Mouse (Mus musculus) liver, embryonic 15.5 days (tissue): ENCODE measurements around the gene Slc20a1. TPM values are rescaled to one million over a fixed set of nuclear protein-coding genes. Genes with fewer than 3 reads are reported as not detected.

ENCODE experiments used
- ATAC-seq: fragments of 200-750 bp; cut with Nextera tagmentation; 2 replicates; pipeline ENCODE4 v1.8.0; 2017; ENCODE audit warnings: moderate number of reproducible peaks, mild to moderate bottlenecking, moderate library complexity; ENCODE audit not compliant: insufficient read depth
- H3K27ac ChIP-seq: fragments of 300-500 bp; sonication (generic); replicated peaks from 2 replicates; pipeline ENCODE4 v1.5.1; 2015; ENCODE audit warnings: mild to moderate bottlenecking, inconsistent platforms
- H3K27me3 ChIP-seq: fragments of 300-500 bp; sonication (generic); 2 replicates; pipeline ENCODE4 v1.6.1; 2015; ENCODE audit warnings: mild to moderate bottlenecking, inconsistent platforms
- H3K36me3 ChIP-seq: fragments of 300-500 bp; sonication (generic); replicated peaks from 2 replicates; pipeline ENCODE4 v1.6.1; 2015; ENCODE audit warnings: moderate library complexity, mild to moderate bottlenecking, inconsistent platforms
- H3K4me1 ChIP-seq: fragments of 300-500 bp; sonication (generic); replicated peaks from 2 replicates; pipeline ENCODE4 v1.6.1; 2015; ENCODE audit warnings: inconsistent platforms
- H3K4me2 ChIP-seq: fragments of 300-500 bp; sonication (generic); 2 replicates; pipeline ENCODE4 v1.6.1; 2015; ENCODE audit warnings: moderate library complexity, mild to moderate bottlenecking, inconsistent platforms
- H3K4me3 ChIP-seq: fragments of 300-500 bp; sonication (generic); replicated peaks from 2 replicates; pipeline ENCODE4 v1.5.1; 2015; ENCODE audit warnings: mild to moderate bottlenecking, inconsistent platforms
- H3K9ac ChIP-seq: fragments of 300-500 bp; sonication (generic); 2 replicates; pipeline ENCODE4 v1.6.1; 2015; ENCODE audit warnings: moderate library complexity, mild to moderate bottlenecking, inconsistent platforms
- H3K9me3 ChIP-seq: fragments of 300-500 bp; sonication (generic); replicated peaks from 2 replicates; pipeline ENCODE4 v1.6.1; 2016; ENCODE audit warnings: inconsistent platforms
- WGBS: fragments of 180-500 bp; shearing (Covaris S2); methylation state at CpG from one replicate; pipeline ENCODE4 v1.1.7; 2015; ENCODE audit warnings: mixed read lengths; ENCODE audit not compliant: insufficient replicate concordance; 5-methylcytosine and 5-hydroxymethylcytosine counted together
- polyA plus RNA-seq: library from polyadenylated mRNA; unstranded; fragments of >200 nt; fragmentation: Nextera tagmentation; extraction: Ambion mirVana; gene quantifications from 2 replicates; pipeline ENCODE4 v1.2.1, GENCODE M21; 2015

Slc20a1 gene
- polyA plus RNA-seq, 1 experiment from 2014 or later = 42.8 TPM

GRCm38 (mm10) chr2:129176676-129177420 is 21.7 kb upstream of the Slc20a1 start:
- H3K9ac ChIP-seq = no peak overlapping the region
- no peak overlapping the region for H3K4me2 ChIP-seq
- no peak overlapping the region for H3K27ac ChIP-seq
- ATAC-seq = no peak
- WGBS = 62% methylated on average over 12 of the region's 12 CpGs
- H3K9me3 ChIP-seq = no peaks in the 10 kb centered on the region
- H3K4me3 ChIP-seq = no peak overlapping the region
- peaks cover 10% of the 10 kb centered on the region; the same call in 1 of the 2 replicates for H3K27me3 ChIP-seq
- peaks cover 3% of the 10 kb centered on the region for H3K4me1 ChIP-seq
- no peaks in the 10 kb centered on the region for H3K36me3 ChIP-seq

- Histone ChIP-seq H3K27ac (no peak overlapping the region), H3K9ac (no peak overlapping the region), H3K4me3 (no peak overlapping the region), H3K36me3 (no peaks in the 10 kb centered on the region), H3K4me2 (no peak overlapping the region), H3K27me3 (peaks cover 10% of the 10 kb centered on the region; the same call in 1 of the 2 replicates), H3K4me1 (peaks cover 10% of the 10 kb centered on the region), H3K9me3 (no peaks in the 10 kb centered on the region)
- ATAC-seq = no peak
- WGBS = 56% methylated on average over 3 of the region's 3 CpGs
These were observed 20.9 kb upstream of the Slc20a1 start for GRCm38 (mm10) chr2:129177661-129178060.

DNA sequence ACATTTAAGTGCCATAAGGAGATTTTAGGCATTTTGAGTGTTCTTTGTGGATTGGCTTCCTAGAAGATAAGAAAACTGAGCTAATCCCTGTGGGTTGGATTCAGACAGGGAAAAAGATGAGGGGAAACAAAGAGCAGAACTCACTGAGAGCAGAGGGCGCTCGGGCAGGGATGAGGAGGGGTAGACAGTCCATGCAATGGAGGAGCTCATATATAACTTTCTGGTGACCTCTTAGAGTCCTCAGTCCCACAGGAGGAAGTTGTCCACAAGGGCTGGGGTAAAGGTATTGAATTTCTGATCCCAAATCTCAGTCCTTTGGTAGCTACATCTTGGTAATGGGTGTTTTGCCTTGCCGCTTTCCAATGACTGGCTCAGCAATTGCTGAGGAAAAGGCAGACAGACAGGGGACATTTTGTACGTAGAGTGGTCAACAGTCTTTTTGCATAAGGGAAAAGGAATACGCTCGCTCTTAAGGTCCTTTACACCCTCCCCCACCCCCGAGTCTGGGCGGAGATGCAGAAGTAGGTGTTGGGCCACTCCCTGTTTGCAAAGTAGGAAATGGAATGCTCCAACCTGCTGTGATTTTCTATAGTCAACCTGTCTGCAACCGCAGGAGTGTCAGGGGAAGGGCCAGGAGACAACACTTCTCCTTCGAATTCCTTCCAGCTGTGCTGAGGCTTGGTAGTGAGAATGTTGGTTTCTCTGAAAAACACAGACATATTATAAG is 20.2 kb upstream of the Slc20a1 start:
- no peak overlapping the region for H3K4me2 ChIP-seq

GRCm38 (mm10) chr2:129179946-129180853 is 18.4 kb upstream of the Slc20a1 start:
- H3K9me3 ChIP-seq = no peaks in the 10 kb centered on the region
- no peak overlapping the region for H3K4me2 ChIP-seq
- ATAC-seq = no peak
- no peak overlapping the region for H3K4me3 ChIP-seq
- peaks cover 18% of the 10 kb centered on the region for H3K4me1 ChIP-seq
- no peaks in the 10 kb centered on the region for H3K27me3 ChIP-seq
- H3K27ac ChIP-seq = no peak overlapping the region
- H3K9ac ChIP-seq = no peak overlapping the region
- H3K36me3 ChIP-seq = no peaks in the 10 kb centered on the region
- WGBS = 25% methylated on average over 8 of the region's 8 CpGs

More for the DNA sequence above, 20.2 kb upstream of the Slc20a1 start:
- Histone ChIP-seq H3K27ac (no peak overlapping the region), H3K9me3 (no peaks in the 10 kb centered on the region), H3K4me1 (peaks cover 11% of the 10 kb centered on the region), H3K27me3 (peaks cover 9% of the 10 kb centered on the region; the same call in 1 of the 2 replicates), H3K36me3 (no peaks in the 10 kb centered on the region), H3K9ac (no peak overlapping the region), H3K4me3 (no peak overlapping the region)
- 48% methylated on average over 10 of the region's 10 CpGs for WGBS
- no peak for ATAC-seq

DNA sequence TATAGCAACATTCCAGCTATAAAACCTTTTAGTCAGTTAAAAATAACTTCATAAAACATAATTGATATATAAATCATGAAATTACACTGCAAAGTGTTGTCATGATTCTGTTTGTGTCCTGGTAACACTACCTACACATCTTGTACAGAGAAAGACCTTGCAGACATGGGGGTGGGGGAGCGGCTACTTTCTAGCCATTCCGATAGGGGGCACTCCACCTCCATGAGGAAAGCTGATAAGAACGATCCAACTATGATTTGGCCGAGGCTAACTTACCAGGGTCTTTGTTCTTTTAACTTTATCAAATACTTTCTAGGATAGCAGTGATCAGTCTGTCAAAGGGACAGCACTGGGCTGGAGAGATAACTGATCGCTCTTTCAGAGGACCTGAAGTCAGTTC is 17.1 kb upstream of the Slc20a1 start:
- H3K4me3 ChIP-seq = no peak overlapping the region
- WGBS = 58% methylated on average over 5 of the region's 5 CpGs
- H3K4me1 ChIP-seq = peaks cover 15% of the 10 kb centered on the region
- H3K9me3 ChIP-seq = no peaks in the 10 kb centered on the region
- no peaks in the 10 kb centered on the region for H3K27me3 ChIP-seq
- no peak overlapping the region for H3K9ac ChIP-seq
- H3K27ac ChIP-seq = no peak overlapping the region
- no peak for ATAC-seq
- H3K36me3 ChIP-seq = no peaks in the 10 kb centered on the region
- no peak overlapping the region for H3K4me2 ChIP-seq

- Histone ChIP-seq H3K9me3 (no peaks in the 10 kb centered on the region), H3K36me3 (no peaks in the 10 kb centered on the region), H3K9ac (no peak overlapping the region), H3K4me3 (no peak overlapping the region), H3K27me3 (no peaks in the 10 kb centered on the region), H3K4me2 (no peak overlapping the region), H3K27ac (no peak overlapping the region), H3K4me1 (peaks cover 15% of the 10 kb centered on the region)
- ATAC-seq = no peak
- WGBS = 90% methylated on average over 1 of the region's 1 CpGs
These were observed 16.2 kb upstream of the Slc20a1 start for GRCm38 (mm10) chr2:129182412-129182811.

DNA sequence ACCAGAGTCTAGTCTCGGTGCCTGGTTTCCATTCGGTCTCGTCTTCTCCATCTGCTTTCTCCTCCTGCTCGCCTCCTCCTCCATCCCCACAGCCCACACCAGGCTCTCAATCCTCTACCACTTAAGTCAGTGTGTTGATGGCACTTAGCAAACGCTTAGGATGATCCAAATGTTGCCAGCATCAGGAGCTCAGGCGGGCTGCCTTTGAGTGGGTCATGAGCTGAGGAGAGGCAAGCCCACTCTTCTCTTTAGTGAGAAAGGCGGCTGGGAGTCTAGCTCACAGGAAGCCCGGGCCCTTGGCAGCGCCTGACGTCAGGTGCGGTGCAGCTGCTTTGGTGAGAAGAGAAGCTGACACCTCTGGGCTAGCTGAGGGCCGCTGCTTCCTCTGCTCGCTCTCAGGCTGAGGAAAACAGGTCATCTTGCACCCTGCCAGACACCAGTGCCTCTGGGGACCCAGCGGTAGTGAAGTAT is 15.0 kb upstream of the Slc20a1 start:
- H3K4me3 ChIP-seq = no peak overlapping the region
- H3K27ac ChIP-seq = no peak overlapping the region
- H3K4me1 ChIP-seq = peaks cover 15% of the 10 kb centered on the region
- no peak overlapping the region for H3K4me2 ChIP-seq
- H3K9me3 ChIP-seq = no peaks in the 10 kb centered on the region
- no peak overlapping the region for H3K9ac ChIP-seq
- H3K27me3 ChIP-seq = no peaks in the 10 kb centered on the region
- no peaks in the 10 kb centered on the region for H3K36me3 ChIP-seq
- WGBS = 47% methylated on average over 14 of the region's 14 CpGs
- ATAC-seq = no peak

DNA sequence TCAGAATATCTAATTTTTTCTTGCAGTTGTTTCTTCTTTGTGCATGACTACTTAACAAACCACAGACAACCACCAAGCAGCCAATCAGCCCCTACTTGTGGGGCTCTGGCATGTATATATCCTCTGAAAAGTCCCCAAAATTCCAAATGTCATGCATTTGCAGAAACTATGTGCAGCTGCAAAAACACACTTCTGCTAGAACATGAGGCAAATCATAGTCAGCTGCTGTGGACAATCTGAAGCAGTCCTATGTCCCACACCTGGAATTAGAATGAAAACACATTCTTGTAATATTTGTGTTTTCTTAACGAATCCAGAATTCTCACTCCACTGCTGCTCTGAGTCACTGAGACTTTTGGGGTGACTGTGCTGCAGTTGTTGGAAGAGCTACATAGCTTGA is 13.7 kb upstream of the Slc20a1 start:
- Histone ChIP-seq H3K4me1 (peaks cover 15% of the 10 kb centered on the region), H3K9ac (no peak overlapping the region), H3K4me3 (no peak overlapping the region), H3K27ac (no peak overlapping the region), H3K4me2 (no peak overlapping the region), H3K27me3 (no peaks in the 10 kb centered on the region), H3K36me3 (no peaks in the 10 kb centered on the region), H3K9me3 (no peaks in the 10 kb centered on the region)
- WGBS = 68% methylated on average over 1 of the region's 1 CpGs
- ATAC-seq = no peak

- Histone ChIP-seq H3K9ac (no peak overlapping the region), H3K36me3 (no peaks in the 10 kb centered on the region), H3K9me3 (no peaks in the 10 kb centered on the region), H3K4me3 (no peak overlapping the region), H3K27ac (no peak overlapping the region), H3K4me2 (no peak overlapping the region), H3K4me1 (peaks cover 15% of the 10 kb centered on the region), H3K27me3 (no peaks in the 10 kb centered on the region)
- WGBS = 59% methylated on average over 10 of the region's 10 CpGs
- ATAC-seq = peak; percentile 22; the same call in 1 of the 2 replicates
These were observed 12.8 kb upstream of the Slc20a1 start for GRCm38 (mm10) chr2:129185611-129186290.

GRCm38 (mm10) chr2:129186291-129186919 is 12.2 kb upstream of the Slc20a1 start:
- H3K4me3 ChIP-seq = no peak overlapping the region
- H3K9ac ChIP-seq = no peak overlapping the region
- peaks cover 18% of the 10 kb centered on the region for H3K4me1 ChIP-seq
- no peak overlapping the region for H3K27ac ChIP-seq
- H3K36me3 ChIP-seq = no peaks in the 10 kb centered on the region
- H3K4me2 ChIP-seq = no peak overlapping the region
- no peaks in the 10 kb centered on the region for H3K9me3 ChIP-seq
- 63% methylated on average over 5 of the region's 5 CpGs for WGBS
- ATAC-seq = 0 out of 2 replicates have a peak, but pooled peaks have one; percentile 9
- no peaks in the 10 kb centered on the region for H3K27me3 ChIP-seq
